Mouse (Mus musculus): Measurements from ENCODE around the gene Map3k5. TPM values are rescaled to one million over a fixed set of nuclear protein-coding genes. Genes with fewer than 3 reads are reported as not detected.

The Map3k5 gene
- polyA plus RNA-seq, 1 experiment from 2014 or later, result 1.3 TPM

GRCm38 (mm10) chr10:19938738-19939137 is 4.5 kb downstream of the Map3k5 start:
- Histone ChIP-seq H3K36me3 (no peaks in the 10 kb centered on the region), H3K4me3 (no peak overlapping the region), H3K4me2 (no peak overlapping the region), H3K27ac (no peak overlapping the region), H3K4me1 (peaks cover 43% of the 10 kb centered on the region), H3K9me3 (replicated peaks) (no peaks in the 10 kb centered on the region), H3K9ac (no peak overlapping the region), H3K27me3 (replicated peaks) (peaks cover 21% of the 10 kb centered on the region)
- ATAC-seq, result no peak
- WGBS (ENCODE audit: insufficient replicate concordance), result 68% methylated on average over 6 of the region's 6 CpGs

- Histone ChIP-seq H3K27ac (no peak overlapping the region), H3K27me3 (replicated peaks) (peaks cover 15% of the 10 kb centered on the region), H3K4me1 (peaks cover 41% of the 10 kb centered on the region), H3K36me3 (no peaks in the 10 kb centered on the region), H3K4me2 (peak overlapping the region; percentile 39; the same call in 1 of the 2 replicates), H3K9me3 (replicated peaks) (no peaks in the 10 kb centered on the region), H3K4me3 (no peak overlapping the region), H3K9ac (no peak overlapping the region)
- ATAC-seq, result no peak
- WGBS (ENCODE audit: insufficient replicate concordance), result 21% methylated on average over 8 of the region's 8 CpGs
Observed at GRCm38 (mm10) chr10:19939282-19939705, 5.0 kb downstream of the Map3k5 start.

- peaks cover 7% of the 10 kb centered on the region for H3K27me3 ChIP-seq (replicated peaks)
- H3K27ac ChIP-seq, result no peak overlapping the region
- H3K9me3 ChIP-seq (replicated peaks), result no peaks in the 10 kb centered on the region
- no peaks in the 10 kb centered on the region for H3K36me3 ChIP-seq
- H3K9ac ChIP-seq, result no peak overlapping the region; the same call in 1 of the 2 replicates
- peaks cover 33% of the 10 kb centered on the region for H3K4me1 ChIP-seq
- no peak overlapping the region for H3K4me2 ChIP-seq
- no peak overlapping the region for H3K4me3 ChIP-seq
- WGBS (ENCODE audit: insufficient replicate concordance), result 72% methylated on average over 7 of the region's 7 CpGs
- no peak for ATAC-seq
Observed at GRCm38 (mm10) chr10:19940127-19940526, 5.9 kb downstream of the Map3k5 start.

- WGBS (ENCODE audit: insufficient replicate concordance), result 57% methylated on average over 8 of the region's 8 CpGs
- no peak overlapping the region for H3K27ac ChIP-seq
- no peaks in the 10 kb centered on the region for H3K36me3 ChIP-seq
- H3K4me2 ChIP-seq, result no peak overlapping the region
- H3K27me3 ChIP-seq (replicated peaks), result peaks cover 4% of the 10 kb centered on the region; the same call in 1 of the 2 replicates
- H3K9me3 ChIP-seq (replicated peaks), result no peaks in the 10 kb centered on the region
- peaks cover 29% of the 10 kb centered on the region for H3K4me1 ChIP-seq
- no peak overlapping the region for H3K9ac ChIP-seq
- ATAC-seq, result no peak
- no peak overlapping the region for H3K4me3 ChIP-seq
Observed at GRCm38 (mm10) chr10:19940626-19941025, 6.4 kb downstream of the Map3k5 start.

GRCm38 (mm10) chr10:19941063-19941462 is 6.8 kb downstream of the Map3k5 start:
- 17% methylated on average over 6 of the region's 6 CpGs for WGBS (ENCODE audit: insufficient replicate concordance)

GRCm38 (mm10) chr10:19941914-19942313 is 7.6 kb downstream of the Map3k5 start:
- H3K4me3 ChIP-seq, result no peak overlapping the region
- H3K9me3 ChIP-seq (replicated peaks), result no peaks in the 10 kb centered on the region
- peaks cover 25% of the 10 kb centered on the region for H3K4me1 ChIP-seq
- WGBS (ENCODE audit: insufficient replicate concordance), result 75% methylated on average over 9 of the region's 9 CpGs
- ATAC-seq, result no peak
- no peaks in the 10 kb centered on the region for H3K36me3 ChIP-seq
- no peak overlapping the region for H3K4me2 ChIP-seq
- H3K27me3 ChIP-seq (replicated peaks), result peaks cover 1% of the 10 kb centered on the region; the same call in 1 of the 2 replicates
- no peak overlapping the region for H3K27ac ChIP-seq
- no peak overlapping the region for H3K9ac ChIP-seq

More at GRCm38 (mm10) chr10:19941063-19941462, 6.8 kb downstream of the Map3k5 start:
- H3K9me3 ChIP-seq (replicated peaks), result no peaks in the 10 kb centered on the region
- H3K27ac ChIP-seq, result no peak overlapping the region
- peaks cover 4% of the 10 kb centered on the region; the same call in 1 of the 2 replicates for H3K27me3 ChIP-seq (replicated peaks)
- H3K36me3 ChIP-seq, result no peaks in the 10 kb centered on the region
- no peak; the same call in 1 of the 2 replicates for ATAC-seq
- no peak overlapping the region for H3K4me3 ChIP-seq
- H3K4me2 ChIP-seq, result no peak overlapping the region
- peaks cover 29% of the 10 kb centered on the region for H3K4me1 ChIP-seq
- H3K9ac ChIP-seq, result no peak overlapping the region

- ATAC-seq, result no peak
- no peaks in the 10 kb centered on the region for H3K9me3 ChIP-seq (replicated peaks)
- WGBS (ENCODE audit: insufficient replicate concordance), result 76% methylated on average over 3 of the region's 3 CpGs
- H3K4me2 ChIP-seq, result no peak overlapping the region
- H3K4me1 ChIP-seq, result peaks cover 22% of the 10 kb centered on the region
- no peak overlapping the region for H3K4me3 ChIP-seq
- no peak overlapping the region for H3K9ac ChIP-seq
- no peak overlapping the region for H3K27ac ChIP-seq
- H3K36me3 ChIP-seq, result no peaks in the 10 kb centered on the region
- no peaks in the 10 kb centered on the region for H3K27me3 ChIP-seq (replicated peaks)
Observed at GRCm38 (mm10) chr10:19942621-19943020, 8.3 kb downstream of the Map3k5 start.

GRCm38 (mm10) chr10:19945651-19946050 is 11.4 kb downstream of the Map3k5 start:
- Histone ChIP-seq H3K4me1 (peaks cover 5% of the 10 kb centered on the region; the same call in 1 of the 2 replicates), H3K4me2 (no peak overlapping the region), H3K9ac (no peak overlapping the region), H3K9me3 (replicated peaks) (no peaks in the 10 kb centered on the region), H3K4me3 (no peak overlapping the region), H3K27me3 (replicated peaks) (no peaks in the 10 kb centered on the region), H3K36me3 (no peaks in the 10 kb centered on the region), H3K27ac (no peak overlapping the region)
- 64% methylated on average over 7 of the region's 7 CpGs for WGBS (ENCODE audit: insufficient replicate concordance)
- ATAC-seq, result no peak

- H3K9me3 ChIP-seq (replicated peaks), result no peaks in the 10 kb centered on the region
- H3K4me1 ChIP-seq, result no peaks in the 10 kb centered on the region
- H3K27me3 ChIP-seq (replicated peaks), result no peaks in the 10 kb centered on the region
- no peak overlapping the region for H3K4me2 ChIP-seq
- no peaks in the 10 kb centered on the region for H3K36me3 ChIP-seq
- no peak overlapping the region for H3K27ac ChIP-seq
- H3K4me3 ChIP-seq, result no peak overlapping the region
- 74% methylated on average over 6 of the region's 6 CpGs for WGBS (ENCODE audit: insufficient replicate concordance)
- no peak overlapping the region for H3K9ac ChIP-seq
- no peak for ATAC-seq
Observed at GRCm38 (mm10) chr10:19946644-19947043, 12.4 kb downstream of the Map3k5 start.

- H3K27ac ChIP-seq, result no peak overlapping the region
- H3K36me3 ChIP-seq, result no peaks in the 10 kb centered on the region
- H3K4me3 ChIP-seq, result no peak overlapping the region
- no peak overlapping the region for H3K9ac ChIP-seq
- 83% methylated on average over 10 of the region's 10 CpGs for WGBS (ENCODE audit: insufficient replicate concordance)
- no peaks in the 10 kb centered on the region for H3K9me3 ChIP-seq (replicated peaks)
- H3K4me1 ChIP-seq, result no peaks in the 10 kb centered on the region
- no peak overlapping the region for H3K4me2 ChIP-seq
- H3K27me3 ChIP-seq (replicated peaks), result no peaks in the 10 kb centered on the region
- ATAC-seq, result no peak
Observed at GRCm38 (mm10) chr10:19947441-19947840, 13.2 kb downstream of the Map3k5 start.

GRCm38 (mm10) chr10:19947901-19948300 is 13.6 kb downstream of the Map3k5 start:
- ATAC-seq, result no peak
- WGBS (ENCODE audit: insufficient replicate concordance), result 79% methylated on average over 5 of the region's 5 CpGs
- no peaks in the 10 kb centered on the region for H3K27me3 ChIP-seq (replicated peaks)

GRCm38 (mm10) chr10:19948381-19948780 is 14.1 kb downstream of the Map3k5 start:
- WGBS (ENCODE audit: insufficient replicate concordance), result 76% methylated on average over 11 of the region's 11 CpGs
- no peak for ATAC-seq
- H3K9me3 ChIP-seq (replicated peaks), result no peaks in the 10 kb centered on the region

More at GRCm38 (mm10) chr10:19947901-19948300, 13.6 kb downstream of the Map3k5 start:
- Histone ChIP-seq H3K36me3 (no peaks in the 10 kb centered on the region), H3K9ac (no peak overlapping the region), H3K27ac (no peak overlapping the region), H3K4me2 (no peak overlapping the region), H3K9me3 (replicated peaks) (no peaks in the 10 kb centered on the region), H3K4me1 (0 out of 2 replicates have a peak, but pooled peaks cover 2% of the 10 kb centered on the region), H3K4me3 (no peak overlapping the region)

GRCm38 (mm10) chr10:19949106-19949505 is 14.8 kb downstream of the Map3k5 start:
- no peak overlapping the region for H3K4me2 ChIP-seq
- H3K27ac ChIP-seq, result no peak overlapping the region
- H3K36me3 ChIP-seq, result no peaks in the 10 kb centered on the region
- 73% methylated on average over 4 of the region's 4 CpGs for WGBS (ENCODE audit: insufficient replicate concordance)
- H3K4me1 ChIP-seq, result peaks cover 6% of the 10 kb centered on the region
- no peak overlapping the region for H3K9ac ChIP-seq
- no peak overlapping the region for H3K4me3 ChIP-seq
- no peaks in the 10 kb centered on the region for H3K27me3 ChIP-seq (replicated peaks)
- ATAC-seq, result no peak
- no peaks in the 10 kb centered on the region for H3K9me3 ChIP-seq (replicated peaks)

More at GRCm38 (mm10) chr10:19948381-19948780, 14.1 kb downstream of the Map3k5 start:
- Histone ChIP-seq H3K36me3 (no peaks in the 10 kb centered on the region), H3K4me1 (peaks cover 4% of the 10 kb centered on the region; the same call in 1 of the 2 replicates), H3K4me2 (no peak overlapping the region), H3K27me3 (replicated peaks) (no peaks in the 10 kb centered on the region), H3K9ac (no peak overlapping the region), H3K27ac (no peak overlapping the region), H3K4me3 (no peak overlapping the region)
